Mouse (Mus musculus): ENCODE results near the gene Bace1. TPM values are rescaled to one million over a fixed set of nuclear protein-coding genes. Genes with fewer than 3 reads are reported as not detected.

The Bace1 gene
- 14.3 and 18.8 TPM in 2 replicates for polyA plus RNA-seq (2011; ENCODE audit: insufficient read depth, insufficient read length, low read depth, missing spikeins)

- Histone ChIP-seq H3K4me3 (ENCODE audit: low read depth, low read length) (peak within 1 kb of the TSS; percentile 66), H3K27ac (ENCODE audit: insufficient read depth, low read length) (no peak within 1 kb of the TSS), H3K27me3 (ENCODE audit: control insufficient read depth, insufficient read depth, low read length, poor library complexity, severe bottlenecking) (no peaks in the 10 kb centered on the region), H3K4me1 (ENCODE audit: control insufficient read depth, insufficient read depth, low read length) (peaks cover 5% of the 10 kb centered on the region), H3K9me3 (replicated peaks; ENCODE audit: control insufficient read depth, insufficient read depth, low read length, poor library complexity, severe bottlenecking) (no peaks in the 10 kb centered on the region), H3K36me3 (ENCODE audit: control insufficient read depth, insufficient read depth, low read length, poor library complexity, severe bottlenecking) (no peaks in the 10 kb centered on the region), H3K9ac (ENCODE audit: low read depth, poor library complexity, severe bottlenecking) (peak within 1 kb of the TSS; percentile 70)
- TF ChIP-seq POLR2A (IDR thresholded peaks at IDR 0.05; ENCODE audit: insufficient read depth, low read length), result no peak
- no peak for TF ChIP-seq CTCF (IDR thresholded peaks at IDR 0.05; ENCODE audit: low read depth, low read length)
- no peak for TF ChIP-seq EP300 (IDR thresholded peaks at IDR 0.05; ENCODE audit: insufficient read depth, low read depth, low read length)
Measured at GRCm38 (mm10) chr9:45838434-45839138, at the start of gene Bace1. TSS of gene Bace1 (plus strand) at chr9:45838580.

DNA sequence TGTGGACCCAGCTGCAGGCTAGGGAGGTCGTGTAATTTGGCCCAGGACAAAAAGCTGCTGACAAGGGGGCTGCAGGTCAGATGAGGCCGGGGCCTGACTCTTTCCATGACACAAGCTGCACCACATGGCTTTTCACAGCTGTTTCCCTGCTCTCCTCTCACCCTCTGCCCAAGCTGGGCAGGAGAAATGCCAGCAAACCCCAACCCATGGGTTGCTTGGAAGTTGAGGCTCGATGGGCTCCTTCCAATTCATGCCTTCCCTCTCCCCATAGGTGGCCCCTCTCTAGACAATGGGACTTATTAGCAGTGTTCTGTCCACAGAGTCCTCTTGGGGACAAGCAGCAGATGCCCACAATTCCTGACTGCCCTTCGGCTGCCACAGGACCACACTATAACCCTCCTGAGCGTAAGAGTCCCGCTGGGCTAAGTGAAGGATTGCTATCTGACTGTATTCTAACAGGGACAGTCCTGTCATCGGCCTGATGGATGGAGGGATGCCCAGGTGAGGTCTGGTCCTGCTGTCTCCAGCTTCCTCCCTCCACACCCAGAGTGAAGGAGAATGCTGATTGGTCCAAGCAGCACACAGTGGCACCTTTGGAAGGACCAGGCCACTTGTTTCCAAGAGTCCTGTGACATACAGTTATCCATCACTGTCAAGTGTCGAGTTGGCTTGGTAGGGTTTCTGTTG lies 46.8 kb upstream of the Bace1 start:
- Histone ChIP-seq H3K27me3 (ENCODE audit: control insufficient read depth, insufficient read depth, low read length, poor library complexity, severe bottlenecking) (no peaks in the 10 kb centered on the region), H3K4me1 (ENCODE audit: control insufficient read depth, insufficient read depth, low read length) (no peaks in the 10 kb centered on the region), H3K36me3 (ENCODE audit: control insufficient read depth, insufficient read depth, low read length, poor library complexity, severe bottlenecking) (no peaks in the 10 kb centered on the region), H3K9me3 (replicated peaks; ENCODE audit: control insufficient read depth, insufficient read depth, low read length, poor library complexity, severe bottlenecking) (no peaks in the 10 kb centered on the region), H3K27ac (ENCODE audit: insufficient read depth, low read length) (no peak overlapping the region), H3K9ac (ENCODE audit: low read depth, poor library complexity, severe bottlenecking) (no peak overlapping the region), H3K4me3 (ENCODE audit: low read depth, low read length) (no peak overlapping the region)
- TF ChIP-seq CTCF (IDR thresholded peaks at IDR 0.05; ENCODE audit: low read depth, low read length) (no peak), POLR2A (IDR thresholded peaks at IDR 0.05; ENCODE audit: insufficient read depth, low read length) (no peak)

DNA sequence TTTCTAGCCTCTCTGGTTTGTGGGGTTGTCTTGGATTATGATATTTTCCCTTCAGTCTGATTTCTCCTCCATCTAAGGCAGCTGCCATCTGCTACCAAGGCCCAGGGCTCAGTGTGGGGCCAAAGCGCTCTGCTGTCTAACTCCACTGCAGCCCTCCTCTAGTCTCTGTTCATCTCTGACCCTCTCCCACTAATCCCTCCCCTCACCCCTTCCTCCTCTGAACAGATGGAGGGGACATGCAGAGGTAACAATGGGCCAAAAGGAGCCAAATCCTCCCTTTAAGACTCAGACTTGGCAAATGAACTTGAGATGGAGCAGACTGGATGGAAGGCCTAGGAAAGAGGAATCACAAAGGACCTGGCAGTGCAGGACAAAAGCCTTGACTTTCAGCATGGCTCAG lies 46.1 kb upstream of the Bace1 start:
- H3K4me3 ChIP-seq (ENCODE audit: low read depth, low read length), result no peak overlapping the region
- H3K27ac ChIP-seq (ENCODE audit: insufficient read depth, low read length), result no peak overlapping the region
- H3K9ac ChIP-seq (ENCODE audit: low read depth, poor library complexity, severe bottlenecking), result no peak overlapping the region
- H3K27me3 ChIP-seq (ENCODE audit: control insufficient read depth, insufficient read depth, low read length, poor library complexity, severe bottlenecking), result no peaks in the 10 kb centered on the region
- no peaks in the 10 kb centered on the region for H3K9me3 ChIP-seq (replicated peaks; ENCODE audit: control insufficient read depth, insufficient read depth, low read length, poor library complexity, severe bottlenecking)
- no peak for TF ChIP-seq EP300 (IDR thresholded peaks at IDR 0.05; ENCODE audit: insufficient read depth, low read depth, low read length)
- TF ChIP-seq POLR2A (IDR thresholded peaks at IDR 0.05; ENCODE audit: insufficient read depth, low read length), result no peak
- no peak for TF ChIP-seq CTCF (IDR thresholded peaks at IDR 0.05; ENCODE audit: low read depth, low read length)
- no peaks in the 10 kb centered on the region for H3K4me1 ChIP-seq (ENCODE audit: control insufficient read depth, insufficient read depth, low read length)
- no peaks in the 10 kb centered on the region for H3K36me3 ChIP-seq (ENCODE audit: control insufficient read depth, insufficient read depth, low read length, poor library complexity, severe bottlenecking)

DNA sequence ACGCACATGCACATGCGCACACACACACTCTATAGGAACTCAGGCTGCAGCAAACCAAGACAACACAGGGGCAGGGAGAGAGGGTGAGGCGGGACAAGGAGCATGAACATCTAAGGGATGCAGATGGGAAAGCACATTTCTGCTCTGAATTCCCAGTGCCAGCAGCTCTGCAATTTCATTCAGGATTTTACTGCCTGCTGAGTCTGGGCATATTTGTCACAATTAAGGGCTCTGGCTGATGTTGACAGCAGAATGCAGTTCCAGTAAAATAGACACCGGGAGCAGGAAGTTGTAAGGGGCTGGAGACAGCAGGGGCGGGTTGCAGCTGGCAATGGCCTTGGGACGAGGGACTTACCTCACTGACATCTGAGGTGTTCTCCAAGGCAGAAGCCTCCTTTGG lies 44.7 kb upstream of the Bace1 start:
- no peaks in the 10 kb centered on the region for H3K9me3 ChIP-seq (replicated peaks; ENCODE audit: control insufficient read depth, insufficient read depth, low read length, poor library complexity, severe bottlenecking)
- no peaks in the 10 kb centered on the region for H3K27me3 ChIP-seq (ENCODE audit: control insufficient read depth, insufficient read depth, low read length, poor library complexity, severe bottlenecking)
- no peak overlapping the region for H3K27ac ChIP-seq (ENCODE audit: insufficient read depth, low read length)
- no peak overlapping the region for H3K4me3 ChIP-seq (ENCODE audit: low read depth, low read length)
- no peaks in the 10 kb centered on the region for H3K36me3 ChIP-seq (ENCODE audit: control insufficient read depth, insufficient read depth, low read length, poor library complexity, severe bottlenecking)
- TF ChIP-seq CTCF (IDR thresholded peaks at IDR 0.05; ENCODE audit: low read depth, low read length) (no peak), EP300 (IDR thresholded peaks at IDR 0.05; ENCODE audit: insufficient read depth, low read depth, low read length) (no peak), POLR2A (IDR thresholded peaks at IDR 0.05; ENCODE audit: insufficient read depth, low read length) (no peak)
- H3K4me1 ChIP-seq (ENCODE audit: control insufficient read depth, insufficient read depth, low read length), result no peaks in the 10 kb centered on the region
- no peak overlapping the region for H3K9ac ChIP-seq (ENCODE audit: low read depth, poor library complexity, severe bottlenecking)

DNA sequence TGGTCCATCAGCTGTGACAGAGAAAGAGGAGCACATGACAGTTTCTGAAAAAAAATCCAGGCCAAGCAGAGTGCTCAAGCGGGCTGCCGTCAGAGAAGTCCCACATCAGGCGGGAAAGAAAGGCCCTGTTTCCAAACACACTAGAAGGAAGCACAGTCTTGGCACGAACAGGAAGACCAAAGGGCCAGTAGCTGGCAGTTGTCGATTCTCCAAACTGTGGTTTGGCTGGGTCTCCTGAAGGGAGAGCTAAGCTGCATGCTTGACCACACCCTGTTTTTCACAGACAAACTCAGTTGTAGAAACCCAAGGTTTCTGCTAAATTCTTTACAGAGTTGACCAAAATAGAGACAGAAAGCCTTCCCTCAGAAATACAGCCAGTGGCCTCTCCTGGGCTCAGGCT lies 42.7 kb upstream of the Bace1 start:
- Histone ChIP-seq H3K9me3 (replicated peaks; ENCODE audit: control insufficient read depth, insufficient read depth, low read length, poor library complexity, severe bottlenecking) (no peaks in the 10 kb centered on the region), H3K4me3 (ENCODE audit: low read depth, low read length) (no peak overlapping the region), H3K27ac (ENCODE audit: insufficient read depth, low read length) (no peak overlapping the region), H3K4me1 (ENCODE audit: control insufficient read depth, insufficient read depth, low read length) (no peaks in the 10 kb centered on the region), H3K9ac (ENCODE audit: low read depth, poor library complexity, severe bottlenecking) (no peak overlapping the region), H3K27me3 (ENCODE audit: control insufficient read depth, insufficient read depth, low read length, poor library complexity, severe bottlenecking) (no peaks in the 10 kb centered on the region), H3K36me3 (ENCODE audit: control insufficient read depth, insufficient read depth, low read length, poor library complexity, severe bottlenecking) (no peaks in the 10 kb centered on the region)
- TF ChIP-seq CTCF (IDR thresholded peaks at IDR 0.05; ENCODE audit: low read depth, low read length) (no peak), POLR2A (IDR thresholded peaks at IDR 0.05; ENCODE audit: insufficient read depth, low read length) (no peak), EP300 (IDR thresholded peaks at IDR 0.05; ENCODE audit: insufficient read depth, low read depth, low read length) (no peak)

GRCm38 (mm10) chr9:45797271-45797670 lies 41.1 kb upstream of the Bace1 start:
- TF ChIP-seq POLR2A (IDR thresholded peaks at IDR 0.05; ENCODE audit: insufficient read depth, low read length) (no peak), CTCF (IDR thresholded peaks at IDR 0.05; ENCODE audit: low read depth, low read length) (no peak), EP300 (IDR thresholded peaks at IDR 0.05; ENCODE audit: insufficient read depth, low read depth, low read length) (no peak)
- H3K9me3 ChIP-seq (replicated peaks; ENCODE audit: control insufficient read depth, insufficient read depth, low read length, poor library complexity, severe bottlenecking), result no peaks in the 10 kb centered on the region
- H3K4me1 ChIP-seq (ENCODE audit: control insufficient read depth, insufficient read depth, low read length), result no peaks in the 10 kb centered on the region
- no peak overlapping the region for H3K27ac ChIP-seq (ENCODE audit: insufficient read depth, low read length)
- no peak overlapping the region for H3K4me3 ChIP-seq (ENCODE audit: low read depth, low read length)
- H3K36me3 ChIP-seq (ENCODE audit: control insufficient read depth, insufficient read depth, low read length, poor library complexity, severe bottlenecking), result no peaks in the 10 kb centered on the region
- H3K9ac ChIP-seq (ENCODE audit: low read depth, poor library complexity, severe bottlenecking), result no peak overlapping the region
- no peaks in the 10 kb centered on the region for H3K27me3 ChIP-seq (ENCODE audit: control insufficient read depth, insufficient read depth, low read length, poor library complexity, severe bottlenecking)
